Mouse (Mus musculus): ENCODE measurements around the gene Iqcd.

The Iqcd gene

DNA sequence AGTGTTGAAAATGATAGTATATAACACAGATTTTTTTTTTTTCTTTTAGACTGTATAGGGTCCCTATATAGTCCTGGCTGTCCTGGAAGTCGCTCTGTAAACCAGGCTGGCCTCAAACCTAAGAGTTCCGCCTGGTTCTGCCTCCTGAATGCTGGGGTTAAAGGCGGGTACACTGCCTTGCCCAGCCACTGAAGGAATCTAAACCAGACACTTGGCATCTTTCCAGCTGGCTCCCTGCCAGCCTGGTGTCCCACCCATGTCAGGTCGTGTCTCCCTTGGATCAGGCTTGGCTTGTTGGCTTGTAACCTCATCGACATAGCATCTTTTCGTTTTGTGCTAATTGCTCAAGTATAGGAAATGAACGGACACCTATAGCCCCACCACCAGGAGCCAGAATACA is 39.8 kb downstream of the Iqcd start:
- no peak for DNase-seq (ENCODE audit: low spot score)

DNA sequence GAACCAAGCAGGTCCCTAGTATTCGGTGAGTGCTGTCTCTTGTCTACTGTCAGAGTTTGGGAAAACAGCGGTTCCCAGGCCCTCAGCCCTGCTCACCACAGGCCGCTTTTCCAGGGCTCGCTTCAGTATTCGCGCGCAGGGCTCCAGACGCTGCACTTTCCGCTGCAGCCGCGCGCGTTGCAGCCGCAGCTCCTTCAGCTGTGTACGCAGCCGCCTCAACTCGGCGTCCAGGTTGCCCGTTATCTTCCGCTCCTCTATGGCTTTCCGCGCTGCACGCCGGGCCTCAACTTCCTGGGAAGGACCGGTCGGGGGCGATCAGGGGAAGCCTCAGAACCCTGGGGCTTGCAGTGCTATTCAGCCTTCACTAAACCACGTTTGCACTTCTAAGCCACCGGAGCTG is 42.3 kb downstream of the Iqcd start:
- DNase-seq (ENCODE audit: low spot score), result no peak

DNA sequence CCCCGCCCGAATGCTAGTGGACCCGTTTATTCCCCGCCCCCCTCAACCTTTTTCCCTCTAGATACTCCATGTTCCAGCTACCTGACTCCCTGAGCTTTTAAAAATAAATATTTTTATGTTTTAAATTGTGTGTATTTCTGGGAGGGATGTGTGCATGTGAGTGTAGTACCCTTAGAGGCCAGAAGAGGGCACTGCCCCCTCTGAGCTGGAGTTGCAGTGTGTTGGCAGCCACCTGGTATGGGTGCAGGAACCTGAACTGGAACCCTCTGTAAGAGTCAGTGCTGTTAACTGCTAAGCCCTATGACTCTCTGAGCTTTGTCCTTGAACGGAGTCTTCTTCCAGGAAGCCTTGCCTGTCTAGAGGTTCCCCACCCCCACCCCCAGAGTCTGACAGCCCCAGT is 43.1 kb downstream of the Iqcd start:
- DNase-seq (ENCODE audit: low spot score), result no peak

DNA sequence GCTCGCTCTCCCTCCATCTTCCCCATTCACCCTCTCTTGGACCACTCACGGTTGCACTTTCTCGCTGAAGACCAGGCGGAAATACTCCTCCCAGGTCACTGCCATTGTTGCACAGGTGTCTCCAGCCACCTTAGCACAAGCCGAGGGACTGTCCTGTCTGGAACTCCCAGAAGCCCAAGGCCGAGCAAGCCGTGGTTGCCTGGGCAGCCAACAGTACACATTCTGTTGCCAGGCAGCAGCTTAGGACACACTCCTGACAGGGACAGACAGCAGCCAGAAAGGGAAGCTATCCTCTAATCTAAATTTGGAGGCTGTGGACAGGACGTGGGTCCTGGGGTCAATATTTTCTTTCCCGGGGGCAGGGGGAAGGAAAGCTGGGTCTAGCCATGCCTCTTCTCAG is 45.3 kb downstream of the Iqcd start, which contains the start of gene Cfap73:
Gene Cfap73, minus strand, starts transcription at position 105 of the 400 bp plus-strand sequence.
- no peak for DNase-seq (ENCODE audit: low spot score)

DNA sequence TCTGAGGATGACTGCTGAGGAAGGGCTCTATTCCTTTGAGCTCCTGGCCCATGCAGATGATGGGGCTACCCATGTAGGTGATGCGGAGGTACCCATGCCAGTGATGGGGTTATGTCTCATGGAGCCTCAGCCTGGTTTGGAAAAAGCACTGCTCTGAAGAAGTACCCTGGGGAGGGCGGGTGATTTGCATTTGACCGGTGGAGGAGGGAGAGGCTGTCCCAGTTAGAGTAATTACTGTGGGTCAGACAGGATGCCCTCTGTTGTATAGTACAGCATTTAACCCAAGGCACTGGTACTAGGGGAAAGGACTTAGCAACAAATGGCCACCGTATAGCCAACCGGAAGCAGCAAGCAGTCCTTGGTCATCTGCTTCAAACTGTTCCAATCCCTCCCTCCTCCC is 46.0 kb downstream of the Iqcd start:
- no peak for DNase-seq (ENCODE audit: low spot score)

DNA sequence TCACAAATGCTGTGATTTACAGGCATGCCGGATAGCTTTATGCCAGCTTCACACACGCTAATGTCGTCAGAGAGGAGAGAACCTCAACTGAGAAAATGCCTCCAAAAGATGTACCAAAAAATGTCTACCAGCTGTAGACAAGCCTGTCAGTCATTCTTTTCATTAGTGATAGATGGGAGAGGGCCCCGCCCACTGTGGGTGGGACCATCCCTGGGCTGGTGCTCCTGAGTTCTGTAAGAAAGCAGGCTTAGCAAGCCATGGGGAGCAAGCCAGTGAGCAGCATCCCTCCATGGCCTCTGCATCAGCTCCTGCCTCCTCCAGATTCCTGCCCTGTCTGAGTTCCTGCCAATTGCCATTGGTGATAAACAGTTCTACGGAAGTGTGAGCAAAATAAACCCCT is 46.8 kb downstream of the Iqcd start:
- no peak for DNase-seq (ENCODE audit: low spot score)

DNA sequence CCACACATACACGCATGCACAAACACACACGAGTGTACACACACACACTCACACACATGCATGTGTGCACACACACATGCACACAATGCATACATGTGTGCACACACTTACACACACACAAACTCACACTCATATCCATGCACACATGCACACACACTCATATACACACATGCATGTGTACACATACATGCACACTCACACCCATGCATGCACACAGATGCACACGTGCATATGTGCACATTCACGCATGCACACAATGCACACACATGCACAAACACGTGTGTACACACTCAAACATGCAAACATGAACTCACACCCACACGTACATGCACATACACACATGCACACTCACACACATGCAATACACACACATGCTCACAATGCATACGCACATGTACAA is 51.3 kb downstream of the Iqcd start:
- DNase-seq (ENCODE audit: low spot score), result no peak

DNA sequence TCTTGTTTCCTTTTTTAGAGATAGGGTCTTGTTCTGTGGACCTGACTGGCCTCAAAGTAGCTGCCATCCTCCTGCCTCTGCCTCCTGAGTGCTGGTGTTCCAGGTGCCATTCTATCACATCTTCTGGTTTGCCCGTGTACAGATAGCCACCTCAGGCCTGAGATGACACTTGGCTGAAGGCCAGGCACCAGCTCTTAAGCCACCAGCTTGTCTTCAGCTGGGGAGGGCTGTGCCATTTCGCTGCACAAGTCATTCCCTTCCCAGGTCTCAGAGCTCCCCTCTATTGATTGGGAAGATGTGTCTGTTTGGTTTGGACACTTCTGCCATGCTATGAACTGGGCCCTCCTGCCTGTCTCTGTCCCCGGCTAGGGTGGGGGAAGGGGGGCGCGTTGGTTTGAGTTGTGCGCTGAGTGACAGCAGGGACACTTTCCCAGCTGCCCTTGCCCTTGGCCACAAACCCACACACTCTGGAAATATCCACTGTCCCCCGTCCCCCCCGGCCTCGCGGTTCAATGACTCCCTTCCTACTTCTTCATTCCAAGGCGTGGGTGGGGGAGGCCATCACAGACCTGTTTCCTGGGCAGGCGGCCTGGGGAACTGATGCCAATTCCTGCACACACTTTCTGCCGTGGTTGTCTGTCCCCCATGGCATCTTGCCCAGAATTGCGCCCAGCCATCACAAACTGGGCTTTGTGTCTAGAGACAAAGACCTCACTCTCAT is 54.7 kb downstream of the Iqcd start:
- no peak for DNase-seq (ENCODE audit: low spot score)

DNA sequence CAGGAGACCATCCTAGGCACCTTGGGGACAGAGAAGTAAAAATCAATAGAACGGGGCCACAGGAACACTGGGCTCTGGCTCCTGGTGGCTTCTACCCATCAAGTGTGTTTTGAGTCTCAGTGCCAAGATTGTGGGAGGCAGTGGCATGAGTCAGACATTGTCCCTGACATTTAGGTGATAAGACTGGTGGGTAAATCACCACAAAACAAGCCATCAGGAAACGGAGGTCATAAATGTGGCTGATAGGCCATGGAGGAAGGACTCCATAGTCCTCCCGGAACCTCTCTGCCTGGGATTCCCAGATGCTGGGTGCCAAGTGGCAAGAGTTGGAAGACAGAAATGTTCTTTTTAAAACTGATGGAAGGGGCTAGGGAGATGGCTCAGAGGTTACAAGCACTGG is 55.4 kb downstream of the Iqcd start:
- no peak for DNase-seq (ENCODE audit: low spot score)

DNA sequence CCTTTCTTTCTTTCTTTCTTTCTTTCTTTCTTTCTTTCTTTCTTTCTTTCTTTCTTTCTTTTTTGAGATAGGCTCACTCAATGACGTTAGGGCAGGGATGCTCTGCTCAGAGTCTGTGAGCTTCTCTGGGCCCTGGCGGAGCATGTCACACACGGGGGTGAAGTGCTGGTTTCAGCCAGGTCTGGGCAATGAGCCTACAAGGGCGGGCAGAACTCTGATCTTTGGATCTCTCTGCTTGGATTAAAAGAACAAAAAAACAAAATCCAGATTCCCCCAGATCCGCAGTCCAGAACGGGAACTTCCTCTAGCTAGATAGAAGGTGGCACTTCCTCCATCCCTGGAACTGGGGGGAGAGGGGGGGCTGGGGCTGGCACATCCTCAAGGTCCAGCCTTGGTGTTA is 57.0 kb downstream of the Iqcd start:
- no peak for DNase-seq (ENCODE audit: low spot score)

DNA sequence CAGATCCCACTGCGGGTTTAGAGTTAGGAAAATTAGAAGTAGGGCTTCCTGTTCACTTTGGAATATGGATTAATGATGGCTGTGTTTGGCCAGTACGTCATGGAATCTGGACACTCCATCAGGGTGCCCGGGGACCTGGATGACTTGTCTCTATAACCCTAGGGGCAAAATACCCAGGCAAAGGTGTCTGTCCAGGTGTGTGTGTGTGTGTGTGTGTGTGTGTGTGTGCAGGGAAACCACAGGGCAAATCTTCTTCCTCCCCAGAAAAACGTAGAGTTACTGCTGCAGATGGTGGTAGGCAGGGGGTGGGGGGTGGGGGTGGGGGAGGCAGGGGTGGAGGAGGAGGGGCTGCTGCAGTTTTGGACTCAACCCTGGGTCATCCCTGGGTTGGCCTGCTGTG is 58.5 kb downstream of the Iqcd start:
- no peak for DNase-seq (ENCODE audit: low spot score)

DNA sequence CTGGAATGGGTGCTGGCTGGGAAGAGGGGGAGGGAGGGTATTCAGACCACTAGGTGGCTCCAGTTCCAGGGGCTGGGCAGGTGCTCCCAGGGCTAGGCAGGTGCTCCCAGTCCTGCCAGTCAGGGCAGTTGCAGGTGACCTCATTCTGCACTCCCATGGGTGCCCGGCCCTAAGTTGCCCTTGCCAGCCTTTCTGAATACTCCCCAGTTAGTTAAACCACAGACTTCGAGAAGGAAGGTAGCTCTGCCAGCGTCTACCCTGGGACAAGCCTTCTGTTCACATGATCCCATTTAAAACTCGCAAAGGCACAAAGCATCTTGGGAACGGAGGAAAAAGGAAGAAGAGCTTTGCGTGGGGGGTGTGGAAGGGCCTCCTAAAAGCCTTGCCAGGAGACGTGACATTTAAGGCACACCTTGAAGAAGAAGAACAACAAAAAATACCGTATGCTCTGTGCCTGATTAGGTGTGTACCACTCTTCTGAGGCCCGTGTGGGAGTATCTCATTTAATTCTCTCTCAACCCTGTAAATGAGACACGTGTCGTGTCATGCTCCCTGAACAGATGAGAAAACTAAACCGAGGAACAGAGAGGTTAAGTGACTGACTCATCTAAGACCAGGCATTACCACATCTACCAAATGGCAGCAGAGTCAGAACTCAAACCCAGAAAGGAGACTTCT is 59.1 kb downstream of the Iqcd start:
- no peak for DNase-seq (ENCODE audit: low spot score)

DNA sequence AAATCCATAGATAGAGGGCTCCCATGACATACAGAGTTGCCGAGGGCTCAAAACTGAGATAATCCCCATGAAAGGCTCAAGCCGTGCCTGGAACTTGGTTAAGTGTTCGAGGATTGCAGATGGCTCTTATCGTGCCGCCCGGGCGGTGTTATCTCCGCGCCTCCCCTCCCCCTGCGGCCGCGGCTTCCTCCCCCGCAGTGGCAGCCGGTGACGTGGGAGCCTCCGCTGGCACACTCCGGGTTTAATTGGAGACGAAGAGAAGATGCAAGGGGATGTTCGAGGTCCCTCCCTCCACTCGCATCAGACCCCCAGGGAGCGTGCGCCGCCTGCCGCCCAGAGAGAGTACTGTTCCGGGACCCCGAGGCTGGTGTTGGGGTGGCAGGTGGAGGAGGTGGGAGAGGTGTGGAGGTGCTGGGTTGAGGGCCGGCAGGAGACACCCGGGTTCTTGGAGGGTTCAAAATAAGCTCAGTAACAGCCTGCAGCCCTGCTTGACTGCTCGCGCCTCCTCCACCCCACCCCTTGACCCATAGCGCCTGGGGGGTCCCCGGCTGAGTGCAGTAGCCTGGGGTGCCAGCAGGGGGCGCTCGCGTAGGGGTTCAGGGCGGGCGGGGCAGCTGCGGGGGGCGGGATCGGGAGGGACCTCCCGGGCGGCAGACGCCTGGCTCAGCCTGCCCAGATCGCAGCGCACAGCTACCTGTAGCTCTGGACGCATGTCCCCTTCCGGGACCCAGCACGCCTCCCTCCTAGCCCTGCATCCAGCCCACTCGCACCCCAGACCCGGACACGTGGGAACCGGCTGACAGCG is 60.0 kb downstream of the Iqcd start, which contains the start of gene Rasal1:
Gene Rasal1, plus strand, starts transcription at position 244 of the 805 bp plus-strand sequence.
- DNase-seq (ENCODE audit: low spot score), result no peak

DNA sequence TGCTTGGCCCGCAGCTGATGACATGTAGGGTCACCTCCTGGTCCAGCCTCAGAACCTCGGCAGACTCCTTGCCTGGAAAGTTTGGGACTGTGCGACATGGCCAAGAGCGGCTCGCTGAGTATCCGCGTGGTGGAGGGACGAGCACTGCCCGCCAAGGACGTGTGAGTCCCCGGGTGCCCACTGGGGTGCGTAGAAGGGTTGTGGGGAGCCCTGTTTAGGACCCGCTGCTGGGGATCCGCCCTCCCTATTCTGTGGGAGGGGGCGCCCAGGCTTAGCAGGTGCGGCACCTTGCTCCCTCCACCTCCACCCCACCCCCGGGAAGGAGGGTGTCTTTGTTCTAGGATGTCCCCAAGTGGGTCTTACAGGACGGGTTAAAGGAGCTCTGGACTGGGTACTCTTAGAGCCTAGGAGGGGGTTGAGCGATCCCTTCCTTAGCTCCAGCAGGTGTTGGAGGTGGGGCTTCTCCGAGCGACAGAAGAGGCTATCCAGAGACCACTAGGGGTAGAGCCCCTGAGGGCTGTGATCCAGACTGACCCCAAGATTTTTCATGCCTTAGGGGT is 60.6 kb downstream of the Iqcd start:
- DNase-seq (ENCODE audit: low spot score), result no peak

DNA sequence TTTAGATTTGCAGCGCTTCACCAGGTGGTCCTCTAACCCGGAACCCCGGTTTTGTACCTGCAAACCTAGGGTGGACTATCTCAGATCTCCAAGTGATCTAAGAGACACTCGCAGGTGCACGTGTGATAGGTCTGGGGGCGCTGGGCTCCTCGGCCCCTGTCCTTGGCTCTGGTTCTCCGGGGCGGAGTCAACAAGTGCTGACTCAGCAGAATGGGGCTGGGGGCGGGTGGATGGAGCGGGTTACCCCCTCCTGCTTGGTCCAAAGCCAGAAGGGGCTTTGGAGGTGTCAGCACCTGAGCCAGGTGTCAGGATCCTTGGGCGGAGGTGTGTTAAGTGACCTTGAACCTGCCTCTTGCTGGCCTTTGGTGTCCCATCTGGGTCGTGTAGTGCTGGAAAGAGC is 61.1 kb downstream of the Iqcd start:
- no peak for DNase-seq (ENCODE audit: low spot score)

DNA sequence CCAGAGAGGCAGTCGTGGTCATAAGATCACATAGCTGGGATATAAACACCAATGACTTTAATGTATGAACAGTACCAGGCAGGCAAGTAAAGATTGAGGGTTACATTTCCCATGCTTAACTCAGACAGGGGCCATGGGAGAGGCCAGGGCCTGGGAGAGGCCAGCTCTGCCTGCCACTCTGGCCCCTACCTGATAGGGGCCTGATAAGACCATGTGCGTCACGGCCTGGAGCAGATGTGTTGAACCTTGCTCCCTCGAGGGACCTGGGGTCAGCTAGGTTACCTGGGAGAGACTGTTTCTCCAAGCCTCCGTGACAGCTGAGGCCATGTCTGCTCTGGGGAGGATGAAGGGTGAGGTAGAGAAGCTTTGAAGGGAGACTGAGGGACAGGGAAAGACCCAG is 62.4 kb downstream of the Iqcd start:
- no peak for DNase-seq (ENCODE audit: low spot score)

DNA sequence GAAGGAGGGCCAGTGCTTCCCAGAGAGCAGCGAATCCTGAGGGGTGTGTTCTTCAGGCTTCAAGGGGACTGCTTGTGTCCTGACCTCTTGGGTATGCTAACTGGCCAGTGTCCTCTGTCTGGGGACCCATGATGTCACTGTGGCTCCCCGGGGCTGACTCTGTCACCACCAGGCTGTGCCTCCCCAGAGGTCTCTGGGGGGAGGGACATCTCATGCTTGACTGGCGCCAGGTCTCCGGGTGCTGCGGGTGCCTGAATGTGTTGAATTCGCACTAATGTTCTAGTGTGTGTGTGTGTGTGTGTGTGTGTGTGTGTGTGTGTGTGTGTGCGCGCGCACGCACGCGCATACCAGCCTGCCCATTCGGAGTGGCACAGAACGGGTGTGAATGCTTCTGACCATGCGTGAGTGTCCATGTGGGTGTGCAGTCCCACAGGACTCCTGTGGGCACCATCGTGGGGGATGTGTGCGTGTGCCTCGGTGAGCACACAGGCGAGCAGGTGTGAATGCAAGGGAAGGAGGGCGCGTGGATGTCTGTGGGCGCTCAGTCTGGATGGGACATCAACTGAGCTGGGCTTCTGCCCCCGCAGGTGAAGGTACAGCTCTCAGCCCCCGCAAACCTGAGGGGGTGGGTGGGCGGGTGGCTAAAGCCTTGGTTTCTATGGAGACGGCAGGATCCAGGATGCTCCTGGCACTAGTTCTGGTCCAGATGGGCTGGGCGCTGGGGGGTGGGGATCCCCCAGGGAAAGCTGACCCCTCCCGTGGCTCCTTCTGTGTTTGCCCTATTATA is 64.3 kb downstream of the Iqcd start:
- DNase-seq (ENCODE audit: low spot score), result no peak

DNA sequence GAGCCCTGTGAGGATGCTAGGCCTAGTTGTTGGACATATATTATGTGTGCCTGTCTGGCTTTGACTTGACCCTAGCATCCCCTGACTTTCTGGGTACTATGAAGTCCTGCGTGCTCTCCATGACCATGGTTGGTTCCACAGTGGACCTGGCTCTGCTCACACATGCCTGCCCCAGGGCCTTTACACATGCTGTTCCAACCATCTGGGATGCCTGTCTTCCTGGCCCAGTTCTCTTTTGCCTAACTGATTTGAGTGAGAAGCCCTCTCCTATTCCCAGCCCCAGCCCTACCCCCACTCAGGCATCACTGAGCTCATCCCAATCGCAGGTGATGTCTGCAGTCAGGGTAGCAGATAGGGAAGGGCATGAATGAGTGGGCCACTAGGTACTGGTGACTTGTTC is 65.1 kb downstream of the Iqcd start:
- no peak for DNase-seq (ENCODE audit: low spot score)

DNA sequence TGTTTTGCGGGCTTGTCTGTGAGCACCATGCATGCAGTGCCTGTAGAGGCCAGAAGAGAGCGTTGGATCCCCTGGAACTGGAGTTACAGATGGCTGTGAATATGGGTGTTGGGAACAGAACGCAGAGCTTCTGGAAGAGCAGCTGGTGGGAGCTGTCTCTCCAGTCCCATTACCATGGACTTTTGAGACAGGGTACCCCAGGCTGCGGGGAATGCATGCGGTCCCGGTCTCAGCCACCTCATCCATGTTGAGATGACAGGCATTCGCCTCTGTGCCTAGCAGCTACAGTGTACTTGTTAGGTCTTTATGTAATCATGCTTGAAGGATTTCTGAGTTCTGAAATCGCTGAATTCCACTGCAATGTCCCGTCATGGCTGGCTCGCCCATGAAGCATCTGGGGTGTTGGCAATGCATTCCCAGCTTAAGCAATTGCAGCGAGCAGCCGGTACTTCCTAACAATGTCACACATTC is 67.5 kb downstream of the Iqcd start:
- no peak for DNase-seq (ENCODE audit: low spot score)
